Comparison of ENCODE assay signal across 8 mouse cellular contexts in the genomic region with DNA sequence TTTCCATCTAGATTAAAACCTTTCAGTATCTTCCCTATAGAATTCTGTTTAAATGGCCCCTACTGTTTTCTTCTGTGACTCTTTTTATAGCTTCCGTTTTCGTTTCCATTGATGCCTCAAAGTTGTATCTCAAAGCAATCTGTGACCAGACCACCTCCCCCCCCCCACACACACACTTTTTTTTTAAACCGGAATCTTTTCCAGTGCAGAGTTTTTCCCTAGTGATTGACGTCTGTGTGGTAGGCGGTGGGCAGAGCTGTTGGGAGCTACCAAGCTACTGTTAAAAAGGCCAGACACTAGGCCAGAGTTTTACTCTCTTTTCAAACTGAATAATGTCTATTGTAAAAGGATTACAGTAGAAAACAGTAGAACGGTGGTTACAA. TPM values are rescaled to one million over a fixed set of nuclear protein-coding genes. Genes with fewer than 3 reads are reported as not detected.
A peak's percentile ranks its signal among the peaks of the same experiment; 100 is the strongest.
DNase-seq lines count a peak whose midpoint lies in the region; ATAC-seq and TF ChIP-seq lines count a peak whose summit lies in the region.

No protein-coding gene starts in this region.

- H3K36me3 ChIP-seq in hindbrain, embryonic 16.5 days (ENCODE audit: control insufficient read depth, insufficient read depth, low read length): no peaks in the 10 kb centered on the region
- peaks cover 1% of the 10 kb centered on the region; the same call in 1 of the 2 replicates for H3K36me3 ChIP-seq in neural tube, embryonic 12.5 days

- intact Hi-C loops in left cerebral cortex, adult 2 months (cut with DNase I): loop anchor here (5.0 kb wide), 1 partner anchor 116 kb away; no protein-coding TSS in a partner anchor

- H3K9me3 ChIP-seq in hindbrain, embryonic 16.5 days (ENCODE audit: control insufficient read depth, low read length): no peaks in the 10 kb centered on the region
- no peaks in the 10 kb centered on the region for H3K9me3 ChIP-seq in neural tube, embryonic 12.5 days

- H3K27me3 ChIP-seq in hindbrain, embryonic 16.5 days (replicated peaks; ENCODE audit: control insufficient read depth, insufficient read depth, low read length): no peaks in the 10 kb centered on the region
- no peaks in the 10 kb centered on the region for H3K27me3 ChIP-seq in neural tube, embryonic 12.5 days (replicated peaks)

- no peak for DNase-seq in left cerebral cortex, adult 2 months (ENCODE audit: extremely low spot score in 1 of 2, low spot score in 2 of 2)
- no peak for DNase-seq in left cerebral cortex, adult 11 months (ENCODE audit: low spot score)
- DNase-seq in adipocyte (ENCODE audit: low spot score): peak; percentile 30
- DNase-seq in spleen, adult 12 weeks (ENCODE audit: low spot score): no peak
- no peak for DNase-seq in gastrocnemius, adult 18-20 months (ENCODE audit: low spot score)
- no peak for DNase-seq in layer of hippocampus, postnatal 14 days (ENCODE audit: low spot score in 2 of 2)

- 4% methylated on average over 6 of the region's 6 CpGs for WGBS in hindbrain, embryonic 16.5 days
- 6% methylated on average over 6 of the region's 6 CpGs for WGBS in neural tube, embryonic 12.5 days

- H3K27ac ChIP-seq in left cerebral cortex, adult 2 months: peak overlapping the region; percentile 99
- H3K27ac ChIP-seq in hindbrain, embryonic 16.5 days (ENCODE audit: low read depth, low read length): peak overlapping the region; percentile 85
- H3K27ac ChIP-seq in neural tube, embryonic 12.5 days: peak overlapping the region; percentile 89; the same call in 1 of the 2 replicates

- ATAC-seq in hindbrain, embryonic 16.5 days: no peak
- no peak for ATAC-seq in neural tube, embryonic 12.5 days (ENCODE audit: low FRiP score, low read depth)

- no peak for TF ChIP-seq CTCF in left cerebral cortex, adult 2 months (IDR thresholded peaks at IDR 0.05)

- peaks cover 29% of the 10 kb centered on the region for H3K4me1 ChIP-seq in hindbrain, embryonic 16.5 days (ENCODE audit: control insufficient read depth, insufficient read depth, low read depth, low read length)
- H3K4me1 ChIP-seq in neural tube, embryonic 12.5 days: peaks cover 34% of the 10 kb centered on the region

- H3K4me3 ChIP-seq in left cerebral cortex, adult 2 months: peak overlapping the region; percentile 90
- H3K4me3 ChIP-seq in hindbrain, embryonic 16.5 days (ENCODE audit: low read length): peak overlapping the region; percentile 65
- peak overlapping the region; percentile 94 for H3K4me3 ChIP-seq in neural tube, embryonic 12.5 days

- peak overlapping the region; percentile 93 for H3K4me2 ChIP-seq in hindbrain, embryonic 16.5 days (ENCODE audit: low read length)
- peak overlapping the region; percentile 89 for H3K4me2 ChIP-seq in neural tube, embryonic 12.5 days (replicated peaks)

- peak overlapping the region; percentile 80 for H3K9ac ChIP-seq in hindbrain, embryonic 16.5 days (ENCODE audit: low read depth, low read length)
- H3K9ac ChIP-seq in neural tube, embryonic 12.5 days: peak overlapping the region; percentile 94

RNA-seq across cellular contexts. Expression of gene Wsb2, which starts 1.1 kb away (rescaled TPM):
- 100 to 1,000 TPM; 302 TPM for total RNA-seq in left cerebral cortex, adult 2 months (2021)
- polyA plus RNA-seq in hindbrain, embryonic 16.5 days (2015; fragmentation: Nextera tagmentation; extraction: Ambion mirVana): 200 and 278 TPM in 2 replicates
- polyA plus RNA-seq in neural tube, embryonic 12.5 days (2016; fragmentation: Nextera tagmentation; extraction: Ambion mirVana): 138 and 140 TPM in 2 replicates
- total RNA-seq in gastrocnemius, adult 18-20 months (2021): 100 to 1,000 TPM in 1 of 2 experiments, 10 to 100 TPM in 1; 94.9 to 120 TPM
- total RNA-seq in layer of hippocampus, postnatal 14 days (2021): 100 to 1,000 TPM; 376 to 378 TPM

RNA-seq across cellular contexts. Expression of gene Rfc5, which starts 30.6 kb away (rescaled TPM):
- total RNA-seq in left cerebral cortex, adult 2 months (2021): 10 to 100 TPM; 16.1 to 16.7 TPM
- polyA plus RNA-seq in hindbrain, embryonic 16.5 days (2015; fragmentation: Nextera tagmentation; extraction: Ambion mirVana): 31.9 and 32.7 TPM in 2 replicates
- 52.1 and 53.4 TPM in 2 replicates for polyA plus RNA-seq in neural tube, embryonic 12.5 days (2016; fragmentation: Nextera tagmentation; extraction: Ambion mirVana)
- 1 to 10 TPM; 1.4 to 1.9 TPM for total RNA-seq in gastrocnemius, adult 18-20 months (2021)
- total RNA-seq in layer of hippocampus, postnatal 14 days (2021): 10 to 100 TPM; 20.3 to 21.0 TPM

RNA-seq across cellular contexts. Expression of gene Vsig10, which starts 39.4 kb away (rescaled TPM):
- total RNA-seq in left cerebral cortex, adult 2 months (2021): 1 to 10 TPM; 1.7 to 2.1 TPM
- 2.1 and 2.2 TPM in 2 replicates for polyA plus RNA-seq in hindbrain, embryonic 16.5 days (2015; fragmentation: Nextera tagmentation; extraction: Ambion mirVana)
- polyA plus RNA-seq in neural tube, embryonic 12.5 days (2016; fragmentation: Nextera tagmentation; extraction: Ambion mirVana): 2.4 and 2.8 TPM in 2 replicates
- 1 to 10 TPM; 5.7 to 6.9 TPM for total RNA-seq in gastrocnemius, adult 18-20 months (2021)
- 1 to 10 TPM; 3.4 to 6.2 TPM for total RNA-seq in layer of hippocampus, postnatal 14 days (2021)

RNA-seq across cellular contexts. Expression of gene Ksr2, which starts 55.6 kb away (rescaled TPM):
- total RNA-seq in left cerebral cortex, adult 2 months (2021): 10 to 100 TPM; 40.8 to 47.2 TPM
- 6.0 and 6.3 TPM in 2 replicates for polyA plus RNA-seq in hindbrain, embryonic 16.5 days (2015; fragmentation: Nextera tagmentation; extraction: Ambion mirVana)
- polyA plus RNA-seq in neural tube, embryonic 12.5 days (2016; fragmentation: Nextera tagmentation; extraction: Ambion mirVana): 3.4 TPM in 2 replicates
- under 1 TPM; 0.09 to 0.11 TPM for total RNA-seq in gastrocnemius, adult 18-20 months (2021)
- 10 to 100 TPM; 34.7 to 35.9 TPM for total RNA-seq in layer of hippocampus, postnatal 14 days (2021)

Comparison
In these comparisons a context has a peak if more than half of its experiments do, and no peak if none do; other contexts are left out.
1. RNA of gene Rfc5, which starts 30.6 kb away (total RNA-seq): 20.3 to 21.0 TPM in layer of hippocampus, postnatal 14 days and 16.1 to 16.7 TPM in left cerebral cortex, adult 2 months; 1.4 to 1.9 TPM in gastrocnemius, adult 18-20 months; every median in the first group is over 4 times any median in the second.
2. Peak in every context shown above with its lines, with median percentiles within 50 percentile points of each other: H3K27ac ChIP-seq and H3K4me3 ChIP-seq.